Mouse (Mus musculus): ENCODE results near the gene Ranbp3l. TPM values are rescaled to one million over a fixed set of nuclear protein-coding genes. Genes with fewer than 3 reads are reported as not detected.

Ranbp3l gene
- total RNA-seq, 2 experiments from 2014 or later, result 7.8 to 11.8 TPM

DNA sequence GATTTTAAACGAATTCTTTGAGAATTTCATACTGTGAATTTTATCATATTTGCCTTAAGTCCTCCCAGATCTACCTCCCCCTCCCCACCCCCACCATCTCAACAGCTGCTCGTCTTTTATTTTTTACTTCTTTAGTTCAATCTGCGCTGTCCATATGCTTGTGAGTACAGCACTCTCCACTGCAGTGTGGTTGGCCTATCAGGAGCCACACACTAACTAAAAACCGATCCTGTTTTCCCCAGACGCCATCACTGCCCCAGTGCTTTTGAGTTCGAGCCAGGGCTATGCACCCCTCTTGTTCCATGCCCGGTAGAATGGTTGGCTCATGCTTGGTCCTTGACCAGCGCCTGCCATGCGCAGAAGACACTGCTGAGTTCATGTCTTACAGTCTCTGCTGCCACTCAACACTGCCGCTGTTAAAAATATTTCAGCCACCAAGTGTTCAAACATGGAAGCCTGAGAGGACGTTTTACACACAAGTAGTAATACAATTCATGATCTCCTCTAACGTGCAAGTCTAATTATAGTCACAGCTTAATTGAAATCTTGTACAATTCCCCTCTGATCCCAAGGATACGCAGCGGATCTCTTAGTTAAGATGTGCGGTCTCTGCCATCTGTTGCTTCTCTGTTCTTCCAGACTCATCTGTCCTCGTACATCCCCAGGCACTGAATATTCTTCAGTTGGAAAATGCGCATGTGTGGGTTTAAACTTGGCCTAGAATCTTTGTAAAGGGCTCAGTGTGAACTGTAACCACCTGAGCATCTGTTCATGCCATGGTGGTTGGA, 120.3 kb downstream of the Ranbp3l start:
- TF ChIP-seq CTCF (conservative IDR thresholded peaks at IDR 0.05), result no peak
- Histone ChIP-seq H3K4me3 (no peak overlapping the region), H3K27ac (peak overlapping the region; percentile 57)
- no peak for DNase-seq (ENCODE audit: low spot score in 2 of 2)

DNA sequence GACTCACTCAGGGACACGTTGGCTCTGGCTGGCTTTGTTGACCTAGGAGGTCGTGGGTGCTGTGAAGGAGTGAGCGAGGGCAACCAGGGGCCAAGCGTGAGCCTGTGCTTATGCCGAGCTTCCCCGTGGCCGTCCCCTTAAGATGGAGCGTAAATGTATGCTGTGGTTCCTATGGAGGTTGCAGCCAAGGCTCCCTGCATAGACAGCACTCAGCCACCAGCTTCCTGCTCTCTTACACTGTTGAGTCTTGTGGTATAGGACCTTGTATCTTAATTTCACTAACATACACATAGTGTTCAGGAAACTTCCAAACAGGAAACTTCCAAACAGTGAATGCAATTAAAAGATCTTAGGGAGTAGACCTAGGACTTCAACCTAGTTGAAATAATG, 120.9 kb downstream of the Ranbp3l start:
- H3K27ac ChIP-seq, result peak overlapping the region; percentile 46
- no peak overlapping the region for H3K4me3 ChIP-seq
- TF ChIP-seq CTCF (conservative IDR thresholded peaks at IDR 0.05), result no peak
- no peak for DNase-seq (ENCODE audit: low spot score in 2 of 2)

GRCm38 (mm10) chr15:9089136-9089720, 121.5 kb downstream of the Ranbp3l start:
- Histone ChIP-seq H3K4me3 (no peak overlapping the region), H3K27ac (peak overlapping the region; percentile 46; the same call in 1 of the 2 replicates)
- TF ChIP-seq CTCF (conservative IDR thresholded peaks at IDR 0.05), result no peak

DNA sequence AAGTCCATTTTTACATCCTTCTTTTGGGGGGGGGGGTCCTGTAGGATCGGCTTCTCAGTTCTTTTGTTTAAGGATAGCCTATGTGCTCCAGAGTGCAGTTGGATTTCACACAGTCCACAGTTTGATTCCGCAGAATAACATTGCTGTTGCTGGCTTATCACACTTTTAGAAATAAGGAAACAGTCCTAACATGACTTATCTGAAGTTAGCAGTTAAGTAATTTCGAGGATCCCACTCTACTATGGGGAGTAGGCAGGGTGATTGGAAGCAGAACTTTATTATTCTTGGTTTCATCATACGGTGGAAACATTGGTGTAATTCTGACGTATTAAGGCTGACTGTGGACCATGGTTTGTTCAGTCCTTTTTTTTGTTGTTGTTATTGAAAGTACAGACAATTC, 122.9 kb downstream of the Ranbp3l start:
- DNase-seq (ENCODE audit: low spot score in 2 of 2), result no peak
- Histone ChIP-seq H3K27ac (no peak overlapping the region), H3K4me3 (no peak overlapping the region)
- TF ChIP-seq CTCF (conservative IDR thresholded peaks at IDR 0.05), result no peak

More at GRCm38 (mm10) chr15:9089136-9089720, 121.5 kb downstream of the Ranbp3l start:
- DNase-seq (ENCODE audit: low spot score in 2 of 2), result no peak

DNA sequence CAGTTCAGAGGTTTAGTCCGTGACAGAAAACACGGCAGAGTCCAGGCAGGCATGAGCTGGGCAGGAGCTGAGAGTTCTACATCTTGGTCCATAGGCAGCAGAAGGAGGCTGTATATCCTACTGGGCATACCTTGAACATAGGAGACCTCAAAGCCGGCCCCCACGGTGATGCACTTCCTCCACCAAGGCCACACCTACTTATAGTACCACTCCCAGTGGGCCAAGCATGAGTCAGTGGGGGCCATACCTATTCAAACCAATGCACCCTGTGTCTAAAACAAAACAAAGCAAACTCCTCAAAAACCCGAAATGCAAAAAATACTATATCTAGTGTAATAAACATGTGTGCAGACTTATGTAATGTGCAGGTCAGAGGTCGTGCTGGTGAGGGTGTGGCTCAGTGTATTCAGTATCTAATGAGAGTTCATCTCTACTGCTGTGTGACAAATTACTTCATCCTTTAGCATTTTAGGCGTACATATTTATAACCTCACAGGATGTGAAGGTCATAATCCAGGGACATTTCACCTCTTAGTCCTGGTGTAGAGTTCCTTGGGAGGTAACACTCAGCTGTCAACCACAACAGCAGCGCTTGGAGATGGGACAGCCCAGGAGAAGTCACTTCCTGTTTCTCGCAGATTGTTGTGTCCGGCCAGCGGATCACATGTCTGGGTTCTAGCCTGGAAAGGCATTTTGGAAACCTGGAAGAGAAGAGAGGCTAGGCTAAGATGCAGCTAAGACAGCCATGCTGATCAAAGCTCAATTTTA, 126.0 kb downstream of the Ranbp3l start:
- Histone ChIP-seq H3K4me3 (peak overlapping the region; percentile 11; the same call in 1 of the 2 replicates), H3K27ac (peak overlapping the region; percentile 15; the same call in 1 of the 2 replicates)
- TF ChIP-seq CTCF (conservative IDR thresholded peaks at IDR 0.05), result no peak
- DNase-seq (ENCODE audit: low spot score in 2 of 2), result no peak

DNA sequence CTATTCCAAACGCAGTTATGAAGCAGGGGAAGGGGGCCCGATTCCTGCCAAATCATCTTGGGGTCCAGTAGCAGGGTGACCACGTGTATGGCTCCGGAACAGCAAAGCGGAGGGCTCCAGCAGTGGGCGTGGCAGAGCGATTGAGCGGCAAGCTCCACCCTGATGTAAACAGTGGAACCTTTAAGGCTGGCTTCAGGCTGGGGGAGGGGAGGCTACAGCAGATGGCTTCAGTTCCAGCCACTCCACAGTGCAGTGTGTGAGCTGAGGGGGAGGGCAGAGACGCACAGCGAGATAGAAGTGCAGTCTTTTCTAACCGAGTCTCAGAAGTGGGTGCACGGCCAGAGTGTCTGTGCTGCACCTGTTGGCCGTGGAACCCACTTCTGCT, 126.6 kb downstream of the Ranbp3l start:
- DNase-seq (ENCODE audit: low spot score in 2 of 2), result peak; percentile 54 to 59
- peak overlapping the region; percentile 15; the same call in 1 of the 2 replicates for H3K27ac ChIP-seq
- peak overlapping the region; percentile 11; the same call in 1 of the 2 replicates for H3K4me3 ChIP-seq
- TF ChIP-seq CTCF (conservative IDR thresholded peaks at IDR 0.05), result no peak

DNA sequence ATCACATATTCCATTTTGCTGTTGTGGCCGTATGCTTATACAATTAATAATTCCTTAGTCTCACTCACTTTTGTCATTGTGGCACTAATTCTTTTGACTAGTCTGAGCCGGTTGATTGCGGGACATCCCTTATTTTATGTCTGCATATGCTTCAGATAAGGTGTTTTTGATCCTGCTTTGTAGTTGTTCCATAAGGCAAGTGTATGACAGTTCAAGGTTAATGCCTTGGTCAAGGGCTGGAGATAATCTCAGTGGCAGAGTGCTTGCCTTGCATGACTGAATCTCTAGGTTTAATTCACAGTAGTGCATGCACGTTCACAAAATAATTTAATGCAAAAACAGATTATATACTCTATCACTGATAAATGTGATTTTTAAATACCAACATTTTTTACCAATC, 129.1 kb downstream of the Ranbp3l start:
- Histone ChIP-seq H3K27ac (no peak overlapping the region), H3K4me3 (no peak overlapping the region)
- no peak for TF ChIP-seq CTCF (conservative IDR thresholded peaks at IDR 0.05)
- DNase-seq (ENCODE audit: low spot score in 2 of 2), result no peak

DNA sequence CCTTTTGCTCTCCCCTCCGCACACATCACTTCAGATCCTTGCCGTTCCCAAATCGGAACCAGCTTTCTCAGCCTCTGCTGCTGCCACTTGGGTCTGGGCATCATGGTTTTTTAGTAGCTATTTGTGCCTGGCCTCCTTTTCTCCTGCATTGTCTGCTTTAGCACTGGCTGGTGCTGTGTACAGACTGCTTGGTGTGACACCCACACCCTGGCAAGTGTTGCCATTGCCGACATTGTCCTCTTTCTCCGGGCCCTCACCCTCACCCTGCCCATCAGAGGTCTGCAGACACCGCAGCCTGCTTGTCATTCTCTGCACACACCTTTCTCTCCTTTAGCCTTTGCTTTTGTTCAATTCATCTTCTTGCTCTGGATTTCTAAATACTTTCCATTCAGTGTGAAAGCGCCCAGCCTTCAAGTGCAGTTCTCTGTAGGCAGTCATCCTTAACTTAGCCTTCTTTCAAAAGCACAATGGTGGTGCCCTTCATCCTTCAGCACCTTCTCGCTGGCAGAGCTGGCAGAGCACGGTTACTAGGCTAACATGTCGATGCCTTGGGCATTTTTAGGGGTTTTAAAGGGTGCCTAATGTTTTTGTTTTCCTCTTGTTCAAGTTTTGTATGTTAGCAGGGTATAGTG, 132.8 kb downstream of the Ranbp3l start:
- DNase-seq (ENCODE audit: low spot score in 2 of 2), result no peak
- Histone ChIP-seq H3K4me3 (no peak overlapping the region), H3K27ac (peak overlapping the region; percentile 70)
- TF ChIP-seq CTCF (conservative IDR thresholded peaks at IDR 0.05), result no peak

DNA sequence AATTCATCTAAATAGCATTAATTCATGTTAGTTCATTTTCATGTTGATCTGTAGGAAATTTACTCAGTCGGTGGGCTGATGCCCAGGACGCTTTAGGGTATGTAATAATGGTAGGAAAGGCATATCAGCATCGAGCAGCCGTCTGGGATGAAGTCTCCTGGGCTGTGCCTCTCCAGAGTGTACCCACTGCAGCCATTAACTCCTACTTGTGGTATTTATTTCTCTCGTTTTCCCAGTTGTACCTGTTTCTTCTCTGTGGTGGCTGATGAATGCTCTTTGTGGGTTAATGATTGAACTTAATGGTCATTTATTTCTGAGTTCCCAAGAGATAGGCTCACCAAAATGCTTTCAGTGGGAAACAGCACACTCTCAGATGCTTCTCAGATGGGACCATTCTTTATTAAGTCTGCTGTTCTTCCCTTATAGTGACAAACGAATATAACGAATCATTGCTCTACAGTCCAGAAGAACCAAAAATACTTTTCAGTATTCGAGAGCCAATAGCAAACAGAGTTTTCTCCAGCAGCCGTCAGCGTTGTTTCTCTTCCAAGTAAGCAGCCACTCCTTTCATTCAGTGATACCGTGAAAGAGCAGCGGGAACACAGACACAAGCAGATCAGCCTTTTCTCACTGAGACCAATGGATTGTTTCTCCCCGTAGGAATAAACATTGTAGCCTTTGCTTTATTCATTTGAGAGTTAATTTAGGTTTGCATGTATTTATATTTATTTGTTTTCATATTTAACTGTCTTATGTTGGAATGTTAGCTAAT, 138.7 kb downstream of the Ranbp3l start:
- no peak for DNase-seq (ENCODE audit: low spot score in 2 of 2)
- no peak for TF ChIP-seq CTCF (conservative IDR thresholded peaks at IDR 0.05)
- Histone ChIP-seq H3K4me3 (no peak overlapping the region), H3K27ac (no peak overlapping the region)

GRCm38 (mm10) chr15:9110526-9111347, 143.0 kb downstream of the Ranbp3l start:
- H3K27ac ChIP-seq, result no peak overlapping the region
- DNase-seq (ENCODE audit: low spot score in 2 of 2), result no peak

DNA sequence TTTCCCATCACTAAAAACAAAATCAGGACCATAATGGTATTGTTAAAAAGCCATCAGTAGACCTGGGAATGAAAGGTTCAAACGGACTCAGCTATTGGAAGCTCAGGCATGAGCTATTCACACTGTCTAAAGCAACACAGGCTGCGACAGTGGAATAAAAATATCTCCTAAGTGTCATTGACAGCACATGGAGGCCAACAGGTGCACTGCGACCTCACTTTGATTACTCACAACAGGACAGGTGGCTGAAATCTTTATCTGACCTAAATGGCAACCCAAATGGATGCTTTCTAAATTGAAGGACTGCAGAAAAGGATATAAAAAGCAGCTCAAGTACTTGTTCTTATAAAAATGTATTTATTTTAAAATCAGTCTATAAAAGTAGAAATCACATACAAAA, 143.9 kb downstream of the Ranbp3l start:
- Histone ChIP-seq H3K4me3 (no peak overlapping the region), H3K27ac (no peak overlapping the region)
- no peak for TF ChIP-seq CTCF (conservative IDR thresholded peaks at IDR 0.05)
- DNase-seq (ENCODE audit: low spot score in 2 of 2), result no peak

More at GRCm38 (mm10) chr15:9110526-9111347, 143.0 kb downstream of the Ranbp3l start:
- no peak overlapping the region for H3K4me3 ChIP-seq
- TF ChIP-seq CTCF (conservative IDR thresholded peaks at IDR 0.05), result no peak

Data from layer of hippocampus, adult 2 months (tissue).